Mouse (Mus musculus): Measurements from ENCODE around the gene Napepld.
A peak's percentile ranks its signal among the peaks of the same experiment; 100 is the strongest.
"Not testable (repeated sequence)": the region's sequence is repeated elsewhere in the genome, so short reads cannot be mapped to it uniquely, and the experiment has no call there.

The Napepld gene

GRCm38 (mm10) chr5:21667191-21668137 lies 33.7 kb downstream of the Napepld start:
- no peak for DNase-seq (ENCODE audit: low spot score)

- no peak for DNase-seq (ENCODE audit: low spot score)
These were observed 38.1 kb downstream of the Napepld start for GRCm38 (mm10) chr5:21663081-21663480.

GRCm38 (mm10) chr5:21660850-21661249 lies 40.3 kb downstream of the Napepld start:
- no peak for DNase-seq (ENCODE audit: low spot score)

GRCm38 (mm10) chr5:21658623-21659395 lies 42.4 kb downstream of the Napepld start:
- peak; percentile 84 for DNase-seq (ENCODE audit: low spot score)

- DNase-seq (ENCODE audit: low spot score): no peak
These were observed 43.2 kb downstream of the Napepld start for GRCm38 (mm10) chr5:21658038-21658437.

GRCm38 (mm10) chr5:21656912-21657311 lies 44.3 kb downstream of the Napepld start:
- no peak for DNase-seq (ENCODE audit: low spot score)

- no peak for DNase-seq (ENCODE audit: low spot score)
These were observed 49.1 kb downstream of the Napepld start for GRCm38 (mm10) chr5:21651885-21652612.

GRCm38 (mm10) chr5:21650736-21651135 lies 50.5 kb downstream of the Napepld start:
- no peak for DNase-seq (ENCODE audit: low spot score)

- no peak for DNase-seq (ENCODE audit: low spot score)
These were observed 55.1 kb downstream of the Napepld start for GRCm38 (mm10) chr5:21646133-21646491.

GRCm38 (mm10) chr5:21645439-21646132 lies 55.6 kb downstream of the Napepld start, which contains the start of the genes Fbxl13 and Armc10:
Gene Fbxl13 (minus strand): TSS chr5:21645634.
Gene Armc10 (plus strand): TSS chr5:21645813.
- peak; percentile 71 for DNase-seq (ENCODE audit: low spot score)

GRCm38 (mm10) chr5:21644891-21645438 lies 56.2 kb downstream of the Napepld start:
- DNase-seq (ENCODE audit: low spot score): no peak

- DNase-seq (ENCODE audit: low spot score): no peak
These were observed 57.6 kb downstream of the Napepld start for GRCm38 (mm10) chr5:21643606-21644005.

- DNase-seq (ENCODE audit: low spot score): peak; percentile 32
These were observed 60.2 kb downstream of the Napepld start for GRCm38 (mm10) chr5:21640961-21641360.

- no peak for DNase-seq (ENCODE audit: low spot score)
These were observed 75.3 kb downstream of the Napepld start for GRCm38 (mm10) chr5:21625916-21626315.

GRCm38 (mm10) chr5:21616450-21617009 lies 84.7 kb downstream of the Napepld start:
- DNase-seq (ENCODE audit: low spot score): no peak

- not testable (repeated sequence) for DNase-seq (ENCODE audit: low spot score)
These were observed 86.9 kb downstream of the Napepld start for GRCm38 (mm10) chr5:21614299-21614698.

Measured in urinary bladder, postnatal 25 days (tissue).